Mouse (Mus musculus) embryonic facial prominence, embryonic 14.5 days (tissue): ENCODE results near the gene Gng12. TPM values are rescaled to one million over a fixed set of nuclear protein-coding genes. Genes with fewer than 3 reads are reported as not detected.

Experiments
- ATAC-seq: fragments of 200-750 bp; cut with Nextera tagmentation; 2 replicates; pipeline ENCODE4 v1.8.0; 2017; ENCODE audit warnings: low read depth, moderate number of reproducible peaks, moderate TSS enrichment
- DNase-seq: peaks from one replicate; pipeline ENCODE4 v3.0.0-alpha.2; 2015; ENCODE audit warnings: low spot score
- H3K27ac ChIP-seq: fragments of 300-500 bp; sonication (generic); replicated peaks from 2 replicates; pipeline ENCODE4 v1.5.1; 2014; ENCODE audit warnings: low read depth, mild to moderate bottlenecking, low read length, moderate library complexity
- H3K27me3 ChIP-seq: fragments of 300-500 bp; sonication (generic); replicated peaks from 2 replicates; pipeline ENCODE4 v1.6.1; 2014; ENCODE audit warnings: low read length; ENCODE audit not compliant: control insufficient read depth, insufficient read depth
- H3K36me3 ChIP-seq: fragments of 300-500 bp; sonication (generic); 2 replicates; pipeline ENCODE4 v1.6.1; 2014; ENCODE audit warnings: low read length, mixed read lengths; ENCODE audit not compliant: control insufficient read depth, insufficient read depth
- H3K4me1 ChIP-seq: fragments of 300-500 bp; sonication (generic); 2 replicates; pipeline ENCODE4 v1.6.1; 2014; ENCODE audit warnings: antibody characterized with exemption, low read length; ENCODE audit not compliant: control insufficient read depth, insufficient read depth
- H3K4me2 ChIP-seq: fragments of 300-500 bp; sonication (generic); 2 replicates; pipeline ENCODE4 v1.6.1; 2014; ENCODE audit warnings: low read depth, mild to moderate bottlenecking, low read length, moderate library complexity, mixed read lengths
- H3K4me3 ChIP-seq: fragments of 300-500 bp; sonication (generic); 2 replicates; pipeline ENCODE4 v1.5.1; 2014; ENCODE audit warnings: low read depth, mild to moderate bottlenecking, low read length
- H3K9ac ChIP-seq: fragments of 300-500 bp; sonication (generic); 2 replicates; pipeline ENCODE4 v1.6.1; 2014; ENCODE audit warnings: low read depth, mild to moderate bottlenecking, low read length, moderate library complexity, mixed read lengths
- H3K9me3 ChIP-seq: fragments of 300-500 bp; sonication (generic); 2 replicates; pipeline ENCODE4 v1.6.1; 2016; ENCODE audit warnings: low read length; ENCODE audit not compliant: control insufficient read depth
- WGBS: fragments of 180-500 bp; shearing (Covaris S2); extraction: QIAGEN DNeasy Blood & Tissue Kit; methylation state at CpG from one replicate; pipeline ENCODE4 v1.1.7; 2014; 5-methylcytosine and 5-hydroxymethylcytosine counted together
- polyA plus RNA-seq: library from polyadenylated mRNA; unstranded; fragments of >200 nt; fragmentation: Nextera tagmentation; extraction: Ambion mirVana; gene quantifications from 2 replicates; pipeline ENCODE4 v1.2.1, GENCODE M21; 2014

Gene Gng12
- polyA plus RNA-seq, 1 experiment from 2014 or later = 91.8 TPM

DNA sequence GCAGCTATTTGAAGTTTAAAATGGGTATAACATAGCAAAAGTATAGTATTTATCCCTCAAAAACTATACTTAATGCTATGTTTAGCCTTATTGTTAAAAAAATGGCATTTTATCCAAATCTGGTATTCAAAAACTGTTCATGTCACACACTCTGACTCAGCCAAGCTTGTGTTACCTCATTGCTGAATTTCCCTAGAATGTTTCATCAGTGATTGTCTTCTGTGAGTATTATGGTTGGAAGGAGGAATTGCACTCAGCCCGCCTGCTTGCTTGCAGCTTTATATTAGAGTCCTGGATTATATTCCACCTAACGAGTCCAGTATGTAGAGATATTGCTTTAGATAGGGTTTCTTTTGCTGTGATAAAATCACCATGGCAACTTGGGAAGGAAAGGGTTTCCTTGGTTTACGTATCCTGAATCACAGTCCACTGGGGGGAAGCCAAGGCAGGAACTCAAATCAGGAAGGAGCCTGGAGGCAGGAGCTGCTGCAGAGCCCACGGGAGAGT is 144.8 kb downstream of the Gng12 start:
- peaks cover 2% of the 10 kb centered on the region; the same call in 1 of the 2 replicates for H3K4me1 ChIP-seq
- ATAC-seq (no peak), DNase-seq (no peak)
- H3K36me3 ChIP-seq = no peaks in the 10 kb centered on the region
- H3K27ac ChIP-seq = no peak overlapping the region
- H3K4me2 ChIP-seq = no peak overlapping the region
- H3K9me3 ChIP-seq = no peaks in the 10 kb centered on the region
- H3K4me3 ChIP-seq = no peak overlapping the region
- WGBS = 46% methylated on average over 4 of the region's 4 CpGs
- H3K27me3 ChIP-seq = no peaks in the 10 kb centered on the region
- H3K9ac ChIP-seq = no peak overlapping the region

DNA sequence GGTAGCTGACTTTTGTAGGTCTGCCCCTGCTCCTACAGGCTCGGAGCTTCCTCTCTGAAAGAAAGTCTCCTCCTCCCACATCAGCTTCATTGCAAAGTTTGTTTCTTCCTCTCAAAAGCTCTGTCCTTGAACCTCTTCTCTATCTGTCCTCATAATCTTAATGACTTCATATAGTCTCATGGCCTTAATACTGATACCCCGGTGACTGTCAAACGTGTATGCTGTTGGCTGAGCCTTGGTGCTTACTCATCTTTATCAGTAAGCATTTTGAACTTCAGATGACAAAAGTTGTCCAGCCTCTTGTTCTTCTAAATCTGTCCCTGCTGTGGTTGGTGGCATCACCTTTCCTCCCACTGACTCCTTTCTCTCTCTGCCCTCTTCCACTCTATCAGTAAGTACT is 149.2 kb downstream of the Gng12 start:
- no peak overlapping the region for H3K9ac ChIP-seq
- H3K4me1 ChIP-seq = no peaks in the 10 kb centered on the region
- no peak overlapping the region for H3K27ac ChIP-seq
- H3K9me3 ChIP-seq = no peaks in the 10 kb centered on the region
- H3K27me3 ChIP-seq = no peaks in the 10 kb centered on the region
- H3K4me2 ChIP-seq = no peak overlapping the region
- ATAC-seq (no peak), DNase-seq (no peak)
- WGBS = 82% methylated on average over 3 of the region's 3 CpGs
- no peak overlapping the region for H3K4me3 ChIP-seq
- no peaks in the 10 kb centered on the region for H3K36me3 ChIP-seq

DNA sequence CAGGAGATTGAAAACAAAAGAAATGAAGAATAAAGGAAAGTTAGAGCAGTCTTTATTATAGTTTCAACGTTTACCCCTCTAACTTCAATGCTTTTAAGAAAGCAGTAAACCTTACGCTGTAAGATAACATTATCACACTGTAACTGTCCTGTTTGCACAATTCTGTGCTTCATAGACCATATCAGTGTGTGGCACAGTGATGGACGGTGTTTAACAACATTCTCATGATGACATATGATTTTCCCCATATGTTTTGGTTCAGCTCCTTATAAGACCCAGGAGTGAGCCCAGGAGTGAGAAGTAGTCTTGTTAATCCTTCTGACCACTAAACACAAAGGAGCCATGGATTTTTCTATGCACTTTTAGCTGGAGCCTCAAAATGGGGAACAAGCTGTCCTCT is 150.7 kb downstream of the Gng12 start:
- Histone ChIP-seq H3K27ac (no peak overlapping the region), H3K4me1 (no peaks in the 10 kb centered on the region), H3K36me3 (no peaks in the 10 kb centered on the region), H3K4me2 (no peak overlapping the region), H3K4me3 (no peak overlapping the region), H3K9me3 (no peaks in the 10 kb centered on the region), H3K27me3 (no peaks in the 10 kb centered on the region), H3K9ac (no peak overlapping the region)
- WGBS = 70% methylated on average over 3 of the region's 3 CpGs
- ATAC-seq (no peak), DNase-seq (no peak)

DNA sequence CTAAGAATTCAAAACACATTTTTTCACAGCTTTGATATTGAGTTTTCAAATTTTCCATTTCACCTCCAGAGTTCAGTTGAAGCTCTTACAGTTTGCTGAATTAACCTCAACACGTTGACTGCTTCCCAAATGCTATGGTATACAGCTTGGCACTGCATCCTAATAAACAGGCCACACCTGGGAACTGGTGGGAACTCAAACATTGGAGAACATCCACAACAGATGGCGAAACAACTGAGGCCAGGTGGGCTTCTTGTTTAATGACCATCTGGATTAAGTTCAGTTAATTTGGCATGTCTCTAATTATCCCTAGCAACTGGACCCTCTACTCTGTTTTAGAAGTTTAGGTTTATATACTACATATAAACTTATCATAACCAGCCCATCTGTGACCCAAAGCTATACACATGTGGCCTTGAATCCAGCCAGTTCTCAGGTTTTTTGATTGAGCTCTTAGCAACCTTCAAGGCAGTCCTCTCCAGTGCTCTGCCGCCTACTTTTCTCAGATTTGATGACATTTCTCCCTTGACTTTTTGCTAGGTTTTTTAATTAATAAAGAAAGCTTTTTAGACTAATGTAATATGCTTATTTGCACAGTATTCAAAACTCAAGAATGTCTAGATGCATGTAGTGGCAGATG is 152.0 kb downstream of the Gng12 start:
- no peak overlapping the region; the same call in 1 of the 2 replicates for H3K27ac ChIP-seq
- DNase-seq = peak; percentile 39

DNA sequence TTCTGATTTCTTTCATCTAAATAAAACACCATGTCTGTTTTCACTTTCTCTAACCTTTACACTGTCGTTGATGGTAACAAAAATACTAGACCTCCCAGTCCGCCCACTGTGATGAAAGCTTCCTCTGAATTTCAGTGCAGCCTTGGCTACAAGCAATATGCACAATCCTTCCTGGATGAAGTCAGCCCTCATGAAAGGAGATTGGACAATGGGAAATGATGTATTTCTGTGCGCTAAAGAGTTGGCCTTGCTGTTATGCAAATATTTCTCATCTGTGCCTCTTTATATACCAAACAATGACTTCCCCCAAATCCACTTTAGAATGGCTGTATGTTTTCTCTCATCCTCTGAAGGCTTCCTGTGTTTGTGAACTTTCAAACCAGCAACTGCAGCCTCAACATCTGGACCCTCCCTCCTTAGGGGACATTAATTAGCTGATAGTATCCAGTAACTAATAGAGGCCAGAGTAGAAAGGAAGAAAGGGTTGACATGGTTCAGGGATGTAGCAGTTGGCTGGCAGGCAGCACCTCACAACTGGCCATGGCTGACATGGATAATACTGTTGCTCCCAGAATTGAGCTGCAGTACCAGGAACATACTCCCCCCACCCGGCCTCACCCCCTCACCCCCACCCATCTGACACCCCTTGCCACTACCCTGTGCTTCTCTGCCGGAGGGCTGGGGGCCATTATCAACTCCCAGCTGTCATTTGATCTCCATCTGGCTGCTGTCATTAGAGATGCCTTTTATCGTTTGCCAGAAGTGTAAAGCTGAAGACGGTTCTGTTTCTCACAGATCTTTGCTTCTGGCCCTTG is 152.9 kb downstream of the Gng12 start:
- Histone ChIP-seq H3K9me3 (no peaks in the 10 kb centered on the region), H3K9ac (no peak overlapping the region), H3K4me3 (no peak overlapping the region), H3K27ac (no peak overlapping the region), H3K4me2 (no peak overlapping the region), H3K4me1 (no peaks in the 10 kb centered on the region), H3K36me3 (no peaks in the 10 kb centered on the region), H3K27me3 (no peaks in the 10 kb centered on the region)
- whole genome bisulfite sequencing = 20% methylated on average over 7 of the region's 7 CpGs
- ATAC-seq (peak; percentile 78), DNase-seq (peak; percentile 63)

More for the DNA sequence above, 152.0 kb downstream of the Gng12 start:
- Histone ChIP-seq H3K36me3 (no peaks in the 10 kb centered on the region), H3K4me1 (no peaks in the 10 kb centered on the region), H3K4me3 (no peak overlapping the region), H3K27me3 (no peaks in the 10 kb centered on the region), H3K4me2 (no peak overlapping the region), H3K9ac (no peak overlapping the region), H3K9me3 (no peaks in the 10 kb centered on the region)
- WGBS = 66% methylated on average over 3 of the region's 3 CpGs
- peak; percentile 45; the same call in 1 of the 2 replicates for ATAC-seq

DNA sequence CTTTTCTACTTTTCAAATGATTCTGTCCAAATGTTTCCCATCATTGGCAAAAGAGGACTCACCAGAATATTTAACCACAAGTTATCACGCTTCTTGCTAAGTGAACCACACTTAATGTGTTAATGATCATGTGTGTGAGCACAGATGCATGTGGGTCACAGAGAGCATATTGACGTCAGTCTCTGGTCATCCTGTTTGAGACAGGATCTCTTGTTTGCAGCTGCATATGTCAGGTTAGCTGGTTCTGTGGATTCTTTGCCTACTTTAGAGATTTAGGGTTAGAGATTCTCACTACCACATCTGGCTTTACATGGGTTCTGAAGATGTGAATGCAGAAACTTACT is 153.5 kb downstream of the Gng12 start:
- Histone ChIP-seq H3K27ac (no peak overlapping the region), H3K4me3 (no peak overlapping the region), H3K9me3 (no peaks in the 10 kb centered on the region), H3K27me3 (no peaks in the 10 kb centered on the region), H3K4me1 (no peaks in the 10 kb centered on the region), H3K36me3 (no peaks in the 10 kb centered on the region), H3K4me2 (no peak overlapping the region), H3K9ac (no peak overlapping the region)
- ATAC-seq (peak; percentile 61; the same call in 1 of the 2 replicates), DNase-seq (no peak)
- WGBS = 24% methylated on average over 2 of the region's 2 CpGs

DNA sequence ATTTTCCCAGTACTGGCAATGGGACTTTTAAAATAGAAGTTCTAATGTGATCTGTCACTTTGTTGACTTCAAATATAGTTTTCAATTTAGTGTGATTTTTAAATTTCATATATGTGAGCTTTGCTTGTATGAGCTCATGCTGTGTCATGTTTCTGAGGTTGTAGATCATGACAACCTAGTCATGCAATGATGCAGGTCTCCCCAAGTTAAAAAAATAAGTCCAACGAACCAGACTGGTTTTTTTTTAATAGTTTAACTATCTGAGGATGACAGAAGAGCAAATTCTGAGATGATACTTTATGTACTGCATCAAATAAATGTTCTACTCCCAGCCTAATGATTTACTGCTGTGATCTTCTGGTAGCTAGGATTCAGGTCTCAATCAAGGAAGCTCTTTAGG is 153.9 kb downstream of the Gng12 start:
- 59% methylated on average over 1 of the region's 1 CpGs for WGBS
- ATAC-seq (no peak), DNase-seq (no peak)
- Histone ChIP-seq H3K27me3 (no peaks in the 10 kb centered on the region), H3K4me2 (no peak overlapping the region), H3K9ac (no peak overlapping the region), H3K27ac (no peak overlapping the region), H3K36me3 (no peaks in the 10 kb centered on the region), H3K9me3 (no peaks in the 10 kb centered on the region), H3K4me3 (no peak overlapping the region), H3K4me1 (no peaks in the 10 kb centered on the region)

DNA sequence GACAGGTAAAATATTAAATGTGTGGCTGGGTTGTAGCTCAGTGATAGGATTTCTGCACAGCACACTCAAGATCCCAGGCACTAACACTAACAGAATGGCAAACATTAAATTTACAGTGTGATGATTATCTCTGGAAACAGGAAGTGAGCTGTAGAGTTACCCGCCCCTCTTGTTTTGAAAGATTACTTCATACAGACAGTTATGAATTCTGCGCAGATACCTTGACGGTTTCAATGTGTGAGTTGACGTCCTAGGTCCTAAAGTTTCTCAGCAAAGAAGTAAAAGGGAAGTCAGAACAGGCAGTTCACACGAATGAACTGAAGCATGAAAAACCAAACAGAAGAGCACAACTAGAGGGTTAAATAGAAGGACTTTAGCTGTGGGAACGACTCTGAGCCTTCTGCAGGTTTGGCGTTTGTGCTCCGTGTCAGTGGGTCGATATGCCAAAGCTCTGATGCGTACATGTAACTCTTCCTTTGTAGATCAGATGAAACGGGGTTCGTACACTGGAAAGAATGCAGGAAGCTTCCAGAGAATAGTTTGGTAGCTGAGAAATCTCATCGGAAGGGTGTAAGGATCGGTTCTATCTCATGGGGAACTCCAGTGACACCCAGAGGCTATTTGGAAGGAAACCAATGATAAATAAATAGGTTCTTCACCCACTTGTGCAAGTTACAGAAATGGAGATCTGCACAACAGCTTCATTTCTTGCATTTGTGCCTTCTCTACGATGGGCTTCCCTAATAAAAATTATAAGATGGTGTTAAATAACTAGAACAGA is 160.1 kb downstream of the Gng12 start:
- Histone ChIP-seq H3K36me3 (no peaks in the 10 kb centered on the region), H3K4me1 (no peaks in the 10 kb centered on the region), H3K4me3 (no peak overlapping the region), H3K27me3 (no peaks in the 10 kb centered on the region), H3K27ac (no peak overlapping the region), H3K9me3 (no peaks in the 10 kb centered on the region), H3K4me2 (no peak overlapping the region), H3K9ac (no peak overlapping the region)
- no peak for DNase-seq
- 73% methylated on average over 15 of the region's 15 CpGs for WGBS
- ATAC-seq = no peak
